Mouse (Mus musculus): ENCODE data around the gene Myo1f. TPM values are rescaled to one million over a fixed set of nuclear protein-coding genes. Genes with fewer than 3 reads are reported as not detected.

The Myo1f gene
- polyA plus RNA-seq, 1 experiment: 18.6 TPM

- Histone ChIP-seq H3K4me3 (replicated peaks; ENCODE audit: extremely low read depth, low read depth, low read length) (no peak overlapping the region), H3K4me1 (ENCODE audit: control insufficient read depth, insufficient read depth, low read length) (no peaks in the 10 kb centered on the region)
- no peak for DNase-seq
- 81% methylated on average over 2 of the region's 2 CpGs for WGBS
- no peak for TF ChIP-seq POLR2A (IDR thresholded peaks at IDR 0.05; ENCODE audit: borderline replicate concordance, extremely low read depth, low read depth, low read length)
- TF ChIP-seq CTCF (IDR thresholded peaks at IDR 0.05; ENCODE audit: insufficient read depth, low read length): no peak
Measured at GRCm38 (mm10) chr17:33637038-33637437, 81.5 kb downstream of the Myo1f start.

GRCm38 (mm10) chr17:33637516-33638276, 82.2 kb downstream of the Myo1f start, which contains the start of gene Pram1:
Gene Pram1, plus strand, starts transcription at chr17:33638056.
- TF ChIP-seq CTCF (IDR thresholded peaks at IDR 0.05; ENCODE audit: insufficient read depth, low read length) (no peak), POLR2A (IDR thresholded peaks at IDR 0.05; ENCODE audit: borderline replicate concordance, extremely low read depth, low read depth, low read length) (no peak)
- no peak for DNase-seq
- Histone ChIP-seq H3K4me3 (replicated peaks; ENCODE audit: extremely low read depth, low read depth, low read length) (no peak within 1 kb of the TSS), H3K4me1 (ENCODE audit: control insufficient read depth, insufficient read depth, low read length) (no peaks in the 10 kb centered on the region)
- 59% methylated on average over 4 of the region's 4 CpGs for WGBS

- no peak overlapping the region for H3K4me3 ChIP-seq (replicated peaks; ENCODE audit: extremely low read depth, low read depth, low read length)
- TF ChIP-seq CTCF (IDR thresholded peaks at IDR 0.05; ENCODE audit: insufficient read depth, low read length) (no peak), POLR2A (IDR thresholded peaks at IDR 0.05; ENCODE audit: borderline replicate concordance, extremely low read depth, low read depth, low read length) (no peak)
- no peak for DNase-seq
- no peaks in the 10 kb centered on the region for H3K4me1 ChIP-seq (ENCODE audit: control insufficient read depth, insufficient read depth, low read length)
- whole genome bisulfite sequencing: 47% methylated on average over 6 of the region's 6 CpGs
Measured at GRCm38 (mm10) chr17:33639743-33640142, 84.2 kb downstream of the Myo1f start.

GRCm38 (mm10) chr17:33644068-33644467, 88.6 kb downstream of the Myo1f start:
- Histone ChIP-seq H3K4me3 (replicated peaks; ENCODE audit: extremely low read depth, low read depth, low read length) (no peak overlapping the region), H3K4me1 (ENCODE audit: control insufficient read depth, insufficient read depth, low read length) (no peaks in the 10 kb centered on the region)
- 95% methylated on average over 4 of the region's 4 CpGs for WGBS
- TF ChIP-seq POLR2A (IDR thresholded peaks at IDR 0.05; ENCODE audit: borderline replicate concordance, extremely low read depth, low read depth, low read length): no peak
- TF ChIP-seq CTCF (IDR thresholded peaks at IDR 0.05; ENCODE audit: insufficient read depth, low read length): no peak
- DNase-seq: no peak

- H3K4me1 ChIP-seq (ENCODE audit: control insufficient read depth, insufficient read depth, low read length): no peaks in the 10 kb centered on the region
- no peak overlapping the region for H3K4me3 ChIP-seq (replicated peaks; ENCODE audit: extremely low read depth, low read depth, low read length)
- WGBS: 91% methylated on average over 8 of the region's 8 CpGs
- no peak for TF ChIP-seq CTCF (IDR thresholded peaks at IDR 0.05; ENCODE audit: insufficient read depth, low read length)
- TF ChIP-seq POLR2A (IDR thresholded peaks at IDR 0.05; ENCODE audit: borderline replicate concordance, extremely low read depth, low read depth, low read length): no peak
- DNase-seq: no peak
Measured at GRCm38 (mm10) chr17:33645073-33645472, 89.6 kb downstream of the Myo1f start.

- WGBS: 98% methylated on average over 34 of the region's 34 CpGs
- TF ChIP-seq POLR2A (IDR thresholded peaks at IDR 0.05; ENCODE audit: borderline replicate concordance, extremely low read depth, low read depth, low read length) (no peak), CTCF (IDR thresholded peaks at IDR 0.05; ENCODE audit: insufficient read depth, low read length) (no peak)
- DNase-seq: no peak
- Histone ChIP-seq H3K4me3 (replicated peaks; ENCODE audit: extremely low read depth, low read depth, low read length) (no peak overlapping the region), H3K4me1 (ENCODE audit: control insufficient read depth, insufficient read depth, low read length) (no peaks in the 10 kb centered on the region)
Measured at GRCm38 (mm10) chr17:33649781-33650475, 94.4 kb downstream of the Myo1f start.

Other genes starting within 250 kb of the Myo1f start
- 0.58 and 0.98 TPM in 2 replicates for gene Zfp81, start 196.8 kb upstream of the Myo1f start, polyA plus RNA-seq (2012; rRNA removed)
- 1.8 and 2.6 TPM in 2 replicates for gene Zfp101, start 161.1 kb upstream of the Myo1f start, polyA plus RNA-seq (2012; rRNA removed)
- gene Actl9, start 122.8 kb upstream of the Myo1f start, polyA plus RNA-seq (2012; rRNA removed): 0.08 and 0.13 TPM in 2 replicates
- 252 and 259 TPM in 2 replicates for gene Adamts10, start 31.5 kb upstream of the Myo1f start, polyA plus RNA-seq (2012; rRNA removed)
- gene Zfp414, start 73.4 kb downstream of the Myo1f start, polyA plus RNA-seq (2012; rRNA removed): 70.2 and 76.4 TPM in 2 replicates
- gene Pram1, start 82.3 kb downstream of the Myo1f start, polyA plus RNA-seq (2012; rRNA removed): 0.06 TPM in 1 of 2 replicates, not detected in the other
- gene Hnrnpm, start 131.2 kb downstream of the Myo1f start, polyA plus RNA-seq (2012; rRNA removed): 72.4 and 83.8 TPM in 2 replicates
- gene March2, start 163.0 kb downstream of the Myo1f start, polyA plus RNA-seq (2012; rRNA removed): 114 and 126 TPM in 2 replicates
- 389 and 406 TPM in 2 replicates for gene Rab11b, start 204.8 kb downstream of the Myo1f start, polyA plus RNA-seq (2012; rRNA removed)
- gene Angptl4, start 226.1 kb downstream of the Myo1f start, polyA plus RNA-seq (2012; rRNA removed): 34.6 and 87.6 TPM in 2 replicates